Mouse (Mus musculus): ENCODE data around the gene Cadm4.
A peak's percentile ranks its signal among the peaks of the same experiment; 100 is the strongest.
"Not testable (repeated sequence)": the region's sequence is repeated elsewhere in the genome, so short reads cannot be mapped to it uniquely, and the experiment has no call there.

Gene Cadm4

DNA sequence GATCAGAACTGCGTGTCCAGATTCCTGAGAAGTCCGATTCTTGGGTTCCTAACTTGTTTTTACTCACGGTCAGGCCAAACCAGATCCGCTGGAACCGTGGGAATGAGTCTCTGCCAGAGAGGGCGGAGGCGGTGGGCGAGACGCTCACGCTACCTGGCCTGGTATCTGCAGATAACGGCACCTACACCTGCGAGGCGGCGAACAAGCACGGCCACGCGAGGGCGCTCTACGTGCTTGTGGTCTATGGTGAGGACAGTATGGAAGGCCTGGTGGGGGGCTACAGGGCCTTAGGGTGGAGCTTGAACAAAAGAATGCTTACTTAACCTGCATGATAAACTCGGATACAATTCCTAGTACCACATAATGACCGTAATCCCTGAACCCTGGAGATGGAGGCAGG is 19.7 kb downstream of the Cadm4 start:
- peak in 1 of 2 experiments; percentile 46 for DNase-seq (ENCODE audit: low spot score in 2 of 2)

DNA sequence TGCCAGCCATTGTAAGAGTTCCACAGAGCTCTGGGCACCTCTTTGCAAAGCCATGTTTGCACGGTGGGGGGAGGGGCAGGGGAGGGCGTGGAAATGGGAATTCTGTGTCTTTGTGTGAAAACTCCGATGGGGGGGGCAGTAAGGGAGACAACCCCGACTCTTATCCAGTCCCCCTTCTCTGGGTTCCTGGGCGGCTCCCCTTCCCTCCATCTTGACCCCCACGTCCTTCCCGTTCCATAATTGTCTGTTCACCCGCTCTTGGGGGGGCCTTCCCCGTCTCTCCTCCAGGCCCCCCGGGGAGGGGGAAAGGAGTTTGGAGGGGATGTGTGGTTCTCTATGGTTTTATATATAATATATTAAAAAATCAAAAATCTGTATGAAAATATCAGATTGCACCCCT is 22.2 kb downstream of the Cadm4 start:
- no peak for DNase-seq (ENCODE audit: low spot score in 2 of 2)

DNA sequence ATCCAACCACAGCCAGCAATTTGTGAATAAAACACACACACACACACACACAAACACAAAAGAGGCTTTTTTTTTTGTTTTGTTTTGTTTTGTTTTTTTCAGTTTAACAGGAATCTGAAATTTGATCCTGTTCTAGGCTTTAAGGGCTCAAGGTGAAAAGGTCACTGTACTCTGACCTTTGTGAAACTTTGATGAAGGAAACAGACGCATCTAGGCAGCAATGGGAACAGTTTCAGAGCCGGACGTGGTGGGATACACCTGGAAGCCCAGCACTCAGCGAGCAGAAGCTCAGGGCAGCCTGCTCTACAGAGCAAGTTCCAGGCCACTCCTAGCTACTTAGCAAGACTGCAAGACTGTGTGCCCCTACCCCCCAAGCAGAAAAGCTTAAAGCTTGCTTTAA is 23.0 kb downstream of the Cadm4 start:
- DNase-seq (ENCODE audit: low spot score in 2 of 2) = no peak

- DNase-seq (ENCODE audit: low spot score in 2 of 2) = no peak
These were observed 23.7 kb downstream of the Cadm4 start for GRCm38 (mm10) chr7:24505447-24506064.

GRCm38 (mm10) chr7:24506065-24506459 is 24.2 kb downstream of the Cadm4 start:
- DNase-seq (ENCODE audit: low spot score in 2 of 2) = no peak

- no peak for DNase-seq (ENCODE audit: low spot score in 2 of 2)
These were observed 24.6 kb downstream of the Cadm4 start for GRCm38 (mm10) chr7:24506476-24506837.

DNA sequence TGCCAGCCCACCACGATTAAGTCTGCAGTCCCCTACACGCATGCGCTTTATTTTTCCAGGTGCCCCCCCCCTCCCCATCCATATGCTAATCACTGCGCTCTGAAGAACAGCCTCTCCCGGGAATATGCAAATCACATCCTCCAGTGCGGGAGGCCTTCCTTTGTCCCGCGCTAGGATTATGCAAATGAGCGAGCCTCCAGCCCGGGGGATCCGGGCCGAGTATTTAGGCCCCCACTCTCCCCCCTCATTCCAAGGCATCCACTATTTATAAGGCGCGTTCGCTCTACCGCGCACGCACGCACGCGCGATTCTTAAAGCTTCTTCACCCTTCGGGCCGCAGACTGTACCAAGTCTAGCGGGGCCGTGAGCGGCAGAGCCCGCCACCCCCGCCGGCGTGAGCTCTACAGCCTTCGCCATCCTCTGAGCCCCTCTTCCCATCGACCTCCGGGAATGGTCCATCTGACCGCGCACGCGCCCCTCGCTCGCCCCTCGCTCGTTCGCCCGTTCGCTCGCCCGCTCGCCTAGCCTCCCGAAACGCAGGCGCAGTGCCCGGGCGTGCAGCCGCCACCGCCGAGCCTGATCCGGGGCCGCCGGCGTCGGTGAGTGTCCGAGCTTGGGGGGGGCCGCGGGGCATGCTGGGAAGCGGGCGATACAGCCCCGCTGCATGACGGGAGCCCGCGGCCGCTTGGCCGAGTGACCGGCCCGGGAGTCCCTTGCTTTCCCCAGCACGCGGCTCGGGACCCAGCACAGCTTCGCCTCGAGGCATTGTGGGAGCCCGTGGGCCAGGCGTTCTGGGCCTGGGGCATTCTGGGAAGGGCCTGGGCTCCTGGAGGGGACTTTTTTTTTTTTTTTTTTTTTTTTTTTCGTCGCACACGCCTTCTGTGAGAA is 25.3 kb downstream of the Cadm4 start, which contains the start of gene Zfp428:
Zfp428 (plus strand) TSS at position 169 of the 888 bp plus-strand sequence.
- DNase-seq (ENCODE audit: low spot score in 2 of 2) = peak; percentile 57 to 59

- no peak for DNase-seq (ENCODE audit: low spot score in 2 of 2)
These were observed 25.9 kb downstream of the Cadm4 start for GRCm38 (mm10) chr7:24507726-24508114.

GRCm38 (mm10) chr7:24512355-24512754 is 30.5 kb downstream of the Cadm4 start, which contains the start of gene AC161166.1:
Gene AC161166.1 (minus strand): TSS chr7:24512455.
- no peak for DNase-seq (ENCODE audit: low spot score in 2 of 2)

DNA sequence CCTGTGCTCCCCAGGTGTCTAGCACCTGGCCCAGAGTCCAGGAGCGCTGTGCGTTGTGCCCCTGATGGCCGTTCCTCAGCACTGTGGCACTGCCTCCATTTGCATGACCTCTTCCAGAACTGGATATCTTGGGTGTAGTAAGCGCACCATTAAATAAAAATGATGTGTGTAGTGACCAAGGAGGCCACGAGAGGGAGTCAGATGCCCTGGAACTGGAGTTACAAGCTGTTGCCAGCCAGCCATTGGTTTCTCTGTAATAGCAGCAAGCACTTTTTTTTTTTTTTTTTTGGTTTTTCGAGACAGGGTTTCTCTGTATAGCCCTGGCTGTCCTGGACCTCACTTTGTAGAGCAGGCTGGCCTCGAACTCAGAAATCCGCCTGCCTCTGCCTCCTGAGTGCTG is 34.5 kb downstream of the Cadm4 start:
- DNase-seq (ENCODE audit: low spot score in 2 of 2) = peak in 1 of 2 experiments; percentile 26

DNA sequence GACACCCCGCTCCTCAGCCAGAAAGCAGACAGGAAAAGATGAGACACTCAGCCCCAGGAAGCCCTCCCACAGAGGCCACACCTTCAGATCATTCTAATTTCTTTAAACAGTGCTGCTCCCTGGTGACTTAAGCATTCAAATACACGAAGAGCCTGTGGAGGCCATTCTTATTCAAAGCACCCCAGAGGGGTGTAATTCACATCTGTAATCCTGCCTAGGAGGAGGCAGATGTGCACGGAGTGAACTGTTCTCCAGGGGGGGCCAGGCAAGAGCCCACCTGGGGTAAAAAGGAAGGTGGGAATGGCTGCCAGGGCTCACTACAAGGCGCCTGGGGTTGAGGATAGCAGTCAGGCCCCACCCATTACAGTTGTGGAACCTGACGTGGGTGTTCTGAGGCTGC is 35.3 kb downstream of the Cadm4 start:
- DNase-seq (ENCODE audit: low spot score in 2 of 2) = no peak

DNA sequence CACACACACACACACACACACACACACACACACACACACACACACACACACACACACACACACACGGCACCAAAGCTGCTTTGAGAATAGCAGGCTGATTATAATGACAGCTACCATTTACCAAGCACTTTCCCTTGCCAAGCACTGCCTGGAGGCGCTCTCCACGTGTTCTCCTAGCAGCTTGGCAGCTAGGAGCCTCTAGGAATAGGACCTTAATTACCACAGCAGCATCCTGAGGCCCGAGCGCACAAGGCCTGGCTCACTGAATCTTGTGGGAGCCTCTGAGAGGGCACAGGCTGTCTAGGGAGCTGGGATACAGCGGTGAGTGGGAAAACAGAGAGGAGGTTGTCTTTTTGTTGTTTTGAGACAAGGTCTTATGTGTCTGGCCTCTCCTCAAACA is 35.8 kb downstream of the Cadm4 start:
- no peak for DNase-seq (ENCODE audit: low spot score in 2 of 2)

- no peak for DNase-seq (ENCODE audit: low spot score in 2 of 2)
These were observed 37.3 kb downstream of the Cadm4 start for GRCm38 (mm10) chr7:24519130-24519529.

GRCm38 (mm10) chr7:24520054-24520453 is 38.2 kb downstream of the Cadm4 start:
- not testable (repeated sequence) for DNase-seq (ENCODE audit: low spot score in 2 of 2)

- no peak for DNase-seq (ENCODE audit: low spot score in 2 of 2)
These were observed 41.0 kb downstream of the Cadm4 start for GRCm38 (mm10) chr7:24522805-24523204.

DNA sequence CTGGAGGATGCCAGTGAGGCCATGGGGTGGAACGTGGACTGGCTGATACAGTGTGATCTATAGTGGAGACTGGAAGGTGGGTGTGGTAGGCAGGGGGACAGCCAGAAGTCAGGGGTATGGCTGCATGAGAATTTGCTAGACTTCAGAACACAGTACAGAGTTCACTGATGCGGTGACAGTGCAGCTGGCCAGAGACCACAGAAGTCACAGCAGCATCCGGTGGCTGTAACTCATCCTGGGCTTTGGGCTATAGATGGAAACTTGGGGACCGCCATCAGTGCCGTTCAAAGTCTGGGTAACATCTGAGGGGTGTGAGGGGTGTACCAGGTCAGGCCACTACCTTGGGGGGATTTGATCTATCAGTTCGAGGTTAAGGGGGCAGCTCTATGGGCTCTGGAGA is 41.9 kb downstream of the Cadm4 start:
- no peak for DNase-seq (ENCODE audit: low spot score in 2 of 2)

DNA sequence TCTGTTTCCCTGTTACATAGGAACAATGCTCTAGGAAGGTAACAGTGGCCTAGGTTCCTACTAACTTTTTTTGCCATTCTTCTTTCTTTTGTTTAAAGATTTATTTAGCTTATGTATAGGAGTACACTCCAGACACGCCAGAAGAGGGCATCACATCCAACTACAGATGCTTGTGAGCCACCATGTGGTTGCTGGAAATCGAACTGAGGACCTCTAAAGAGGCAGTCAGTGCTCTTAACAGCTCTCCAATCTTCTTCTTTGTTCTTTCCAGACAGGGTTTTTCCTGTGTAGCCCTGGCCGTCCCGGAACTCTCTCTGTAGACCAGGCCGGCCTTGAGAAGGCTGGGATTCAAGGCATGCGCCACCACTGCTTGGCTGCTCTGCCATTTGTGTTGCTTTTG is 43.2 kb downstream of the Cadm4 start:
- DNase-seq (ENCODE audit: low spot score in 2 of 2) = no peak

DNA sequence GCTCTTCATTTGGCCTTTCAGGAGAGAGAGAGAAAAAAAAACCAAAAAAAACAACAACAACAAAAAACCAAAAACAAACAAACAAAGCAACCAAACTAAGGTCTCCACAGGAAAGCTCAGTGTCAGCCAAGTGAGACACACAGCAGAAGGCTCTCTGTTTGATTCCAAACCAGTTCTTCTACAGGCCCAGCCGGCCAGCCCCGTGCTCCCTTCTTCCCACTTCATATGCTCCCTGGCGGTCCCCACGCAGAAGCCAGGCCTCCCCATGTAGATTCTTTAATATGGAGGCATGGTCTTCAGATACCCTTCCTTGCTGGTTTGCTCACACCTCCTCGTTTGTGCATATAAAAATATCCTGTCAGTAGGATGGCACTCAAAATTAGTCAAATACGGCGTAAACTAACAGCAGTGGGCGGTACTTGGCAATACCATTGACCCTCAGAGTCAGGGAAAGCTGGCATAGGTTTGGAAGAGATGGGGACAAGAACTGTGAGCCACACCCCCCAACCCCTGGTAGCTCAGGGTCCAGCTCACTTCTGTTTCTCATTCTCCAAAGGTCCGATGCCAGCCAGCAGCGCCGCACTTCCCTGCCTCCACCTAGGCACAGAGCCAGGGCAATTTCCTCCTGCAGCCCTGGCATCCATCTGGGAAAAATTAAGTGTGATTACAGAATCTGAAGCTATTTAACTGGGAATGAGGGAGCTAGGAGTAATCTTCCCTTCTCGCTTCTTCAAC is 44.0 kb downstream of the Cadm4 start:
- DNase-seq (ENCODE audit: low spot score in 2 of 2) = no peak

DNA sequence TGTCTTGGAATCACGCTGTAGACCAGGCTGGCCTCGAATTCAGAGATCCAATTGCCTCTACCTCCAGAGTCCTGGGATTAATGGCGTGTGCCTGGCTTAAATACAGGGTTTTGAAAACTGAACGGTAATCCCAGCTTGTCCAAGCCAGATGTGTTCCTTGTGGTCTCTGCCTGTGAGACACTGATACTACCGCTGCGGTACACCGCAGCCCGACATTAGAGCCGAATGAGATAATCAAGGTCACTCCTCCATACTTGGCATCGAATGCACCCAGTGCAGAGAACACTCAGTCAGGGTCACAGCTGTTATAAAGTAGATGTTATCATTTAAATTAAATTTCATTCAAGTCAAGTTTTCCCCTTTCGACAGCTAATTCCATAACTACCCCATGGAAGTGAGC is 47.0 kb downstream of the Cadm4 start:
- DNase-seq (ENCODE audit: low spot score in 2 of 2) = no peak

DNA sequence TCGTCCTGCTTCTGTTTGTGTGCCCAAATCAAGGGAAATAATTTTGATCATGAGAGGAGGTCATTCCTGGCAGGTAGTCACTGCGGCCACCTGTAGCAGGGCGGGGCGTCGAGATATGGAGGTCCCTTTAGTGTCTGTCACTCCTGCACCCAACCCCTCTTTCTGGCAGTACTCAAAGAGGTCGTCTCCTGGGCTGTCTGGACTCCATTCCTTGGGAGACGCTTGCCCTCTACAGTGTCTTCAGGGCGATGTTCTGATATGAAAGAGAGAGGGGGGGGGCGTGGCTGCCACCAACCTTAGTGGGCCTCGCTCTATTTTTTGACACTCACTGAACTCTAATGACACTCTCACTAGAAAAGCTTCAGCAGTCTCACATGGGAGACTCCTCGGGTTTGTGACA is 47.8 kb downstream of the Cadm4 start:
- DNase-seq (ENCODE audit: low spot score in 2 of 2) = no peak

- peak; percentile 98 to 99 for DNase-seq (ENCODE audit: low spot score in 2 of 2)
These were observed 48.5 kb downstream of the Cadm4 start, which contains the start of gene Irgq for GRCm38 (mm10) chr7:24530062-24530931. Gene Irgq (plus strand): TSS chr7:24530689.
